Mouse (Mus musculus) WW6 (cell line): ENCODE measurements around the gene Dhx8.

Source experiments
- DNase-seq: peaks from one replicate; pipeline ENCODE4 v3.0.0-alpha.2; 2013; ENCODE audit warnings: low read depth, low spot score

Dhx8 gene

GRCm38 (mm10) chr11:101733596-101733995 lies 877 bp downstream of the Dhx8 start:
- DNase-seq = no peak

- DNase-seq = no peak
These were observed 23.9 kb downstream of the Dhx8 start for GRCm38 (mm10) chr11:101756616-101757015.

GRCm38 (mm10) chr11:101757366-101757765 lies 24.6 kb downstream of the Dhx8 start:
- DNase-seq = no peak

GRCm38 (mm10) chr11:101758431-101758830 lies 25.7 kb downstream of the Dhx8 start:
- DNase-seq = no peak

- DNase-seq = no peak
These were observed 26.8 kb downstream of the Dhx8 start for GRCm38 (mm10) chr11:101759530-101759929.

GRCm38 (mm10) chr11:101763723-101764122 lies 31.0 kb downstream of the Dhx8 start:
- DNase-seq = no peak

GRCm38 (mm10) chr11:101764546-101764945 lies 31.8 kb downstream of the Dhx8 start:
- DNase-seq = no peak

GRCm38 (mm10) chr11:101767326-101767725 lies 34.6 kb downstream of the Dhx8 start:
- DNase-seq = no peak

GRCm38 (mm10) chr11:101768721-101769120 lies 36.0 kb downstream of the Dhx8 start:
- DNase-seq = no peak

- no peak for DNase-seq
These were observed 37.5 kb downstream of the Dhx8 start for GRCm38 (mm10) chr11:101770266-101770665.

- no peak for DNase-seq
These were observed 39.3 kb downstream of the Dhx8 start for GRCm38 (mm10) chr11:101772027-101772426.

- peak; percentile 98 for DNase-seq
These were observed 39.7 kb downstream of the Dhx8 start for GRCm38 (mm10) chr11:101772449-101772848.

- DNase-seq = no peak
These were observed 44.1 kb downstream of the Dhx8 start for GRCm38 (mm10) chr11:101776846-101777245.

GRCm38 (mm10) chr11:101783135-101783534 lies 50.4 kb downstream of the Dhx8 start:
- no peak for DNase-seq

- DNase-seq = no peak
These were observed 50.9 kb downstream of the Dhx8 start for GRCm38 (mm10) chr11:101783584-101783983.

- no peak for DNase-seq
These were observed 51.4 kb downstream of the Dhx8 start for GRCm38 (mm10) chr11:101784072-101784471.

- peak; percentile 68 for DNase-seq
These were observed 51.9 kb downstream of the Dhx8 start for GRCm38 (mm10) chr11:101784488-101785142.

- peak; percentile 96 for DNase-seq
These were observed 52.6 kb downstream of the Dhx8 start, which contains the start of gene Etv4 for GRCm38 (mm10) chr11:101785143-101785851. Gene Etv4, minus strand, starts transcription at chr11:101785371.

- peak; percentile 42 for DNase-seq
These were observed 53.1 kb downstream of the Dhx8 start for GRCm38 (mm10) chr11:101785852-101786205.

GRCm38 (mm10) chr11:101786651-101787050 lies 53.9 kb downstream of the Dhx8 start:
- DNase-seq = peak; percentile 64

- DNase-seq = peak; percentile 38
These were observed 54.7 kb downstream of the Dhx8 start for GRCm38 (mm10) chr11:101787432-101787831.

GRCm38 (mm10) chr11:101790811-101791526 lies 58.2 kb downstream of the Dhx8 start:
- no peak for DNase-seq

- no peak for DNase-seq
These were observed 64.6 kb downstream of the Dhx8 start for GRCm38 (mm10) chr11:101797355-101797754.
